Mouse (Mus musculus): ENCODE data around the gene Smg6. TPM values are rescaled to one million over a fixed set of nuclear protein-coding genes. Genes with fewer than 3 reads are reported as not detected.

Smg6 gene
- total RNA-seq, 4 experiments from 2014 or later: 10.3 to 13.0 (median 11.7) TPM

- no peak for DNase-seq (ENCODE audit: low spot score in 2 of 2)
Measured at GRCm38 (mm10) chr11:75189713-75190370, 264.2 kb downstream of the Smg6 start.

GRCm38 (mm10) chr11:75190371-75190724 lies 264.7 kb downstream of the Smg6 start:
- peak; percentile 47 to 60 for DNase-seq (ENCODE audit: low spot score in 2 of 2)

- no peak for DNase-seq (ENCODE audit: low spot score in 2 of 2)
Measured at GRCm38 (mm10) chr11:75190905-75191441, 265.4 kb downstream of the Smg6 start, which contains the start of gene Dph1. Gene Dph1, minus strand, starts transcription at chr11:75191241.

- DNase-seq (ENCODE audit: low spot score in 2 of 2): no peak
Measured at GRCm38 (mm10) chr11:75191841-75192240, 266.2 kb downstream of the Smg6 start.

- DNase-seq (ENCODE audit: low spot score in 2 of 2): peak; percentile 53 to 66
Measured at GRCm38 (mm10) chr11:75192336-75193214, 267.0 kb downstream of the Smg6 start.

GRCm38 (mm10) chr11:75193256-75194071 lies 267.8 kb downstream of the Smg6 start, which contains the start of gene Rtn4rl1:
Gene Rtn4rl1, plus strand, starts transcription at chr11:75193783.
- DNase-seq (ENCODE audit: low spot score in 2 of 2): peak in 1 of 2 experiments; percentile 43

GRCm38 (mm10) chr11:75194121-75194849 lies 268.7 kb downstream of the Smg6 start:
- DNase-seq (ENCODE audit: low spot score in 2 of 2): no peak

GRCm38 (mm10) chr11:75194850-75195461 lies 269.3 kb downstream of the Smg6 start:
- DNase-seq (ENCODE audit: low spot score in 2 of 2): no peak

- no peak for DNase-seq (ENCODE audit: low spot score in 2 of 2)
Measured at GRCm38 (mm10) chr11:75196131-75196530, 270.5 kb downstream of the Smg6 start.

GRCm38 (mm10) chr11:75197956-75198355 lies 272.3 kb downstream of the Smg6 start:
- DNase-seq (ENCODE audit: low spot score in 2 of 2): no peak

- no peak for DNase-seq (ENCODE audit: low spot score in 2 of 2)
Measured at GRCm38 (mm10) chr11:75198792-75199191, 273.2 kb downstream of the Smg6 start.

GRCm38 (mm10) chr11:75199951-75200350 lies 274.3 kb downstream of the Smg6 start:
- no peak for DNase-seq (ENCODE audit: low spot score in 2 of 2)

GRCm38 (mm10) chr11:75200935-75201334 lies 275.3 kb downstream of the Smg6 start:
- no peak for DNase-seq (ENCODE audit: low spot score in 2 of 2)

- no peak for DNase-seq (ENCODE audit: low spot score in 2 of 2)
Measured at GRCm38 (mm10) chr11:75201721-75202120, 276.1 kb downstream of the Smg6 start.

- no peak for DNase-seq (ENCODE audit: low spot score in 2 of 2)
Measured at GRCm38 (mm10) chr11:75203926-75204325, 278.3 kb downstream of the Smg6 start.

- no peak for DNase-seq (ENCODE audit: low spot score in 2 of 2)
Measured at GRCm38 (mm10) chr11:75204472-75204871, 278.8 kb downstream of the Smg6 start.

GRCm38 (mm10) chr11:75206347-75206746 lies 280.7 kb downstream of the Smg6 start:
- no peak for DNase-seq (ENCODE audit: low spot score in 2 of 2)

- no peak for DNase-seq (ENCODE audit: low spot score in 2 of 2)
Measured at GRCm38 (mm10) chr11:75209363-75209762, 283.7 kb downstream of the Smg6 start.

- no peak for DNase-seq (ENCODE audit: low spot score in 2 of 2)
Measured at GRCm38 (mm10) chr11:75210093-75210492, 284.5 kb downstream of the Smg6 start.

GRCm38 (mm10) chr11:75210755-75211154 lies 285.1 kb downstream of the Smg6 start:
- no peak for DNase-seq (ENCODE audit: low spot score in 2 of 2)

Data from gastrocnemius, adult 8-10 months (tissue).